Mouse (Mus musculus) thymus, postnatal 0 days (tissue): ENCODE data around the gene Snai3. TPM values are rescaled to one million over a fixed set of nuclear protein-coding genes. Genes with fewer than 3 reads are reported as not detected.

Source experiments
- DNase-seq: peaks from one replicate; pipeline ENCODE4 v3.0.0-alpha.2; 2015; ENCODE audit warnings: low spot score
- polyA plus RNA-seq: library from polyadenylated mRNA; unstranded; fragments of >200 nt; fragmentation: Nextera tagmentation; extraction: Ambion mirVana; gene quantifications from 2 replicates; pipeline ENCODE4 v1.2.1, GENCODE M21; 2015

Snai3 gene
- polyA plus RNA-seq, 1 experiment from 2014 or later, result 37.5 TPM

GRCm38 (mm10) chr8:122459990-122460389 is 543 bp downstream of the Snai3 start:
- peak; percentile 75 for DNase-seq

- peak; percentile 76 for DNase-seq
Observed at GRCm38 (mm10) chr8:122459218-122459900, 1.2 kb downstream of the Snai3 start.

- no peak for DNase-seq
Observed at GRCm38 (mm10) chr8:122457171-122457570, 3.4 kb downstream of the Snai3 start.

GRCm38 (mm10) chr8:122454409-122454808 is 6.1 kb downstream of the Snai3 start:
- no peak for DNase-seq

GRCm38 (mm10) chr8:122452154-122452553 is 8.4 kb downstream of the Snai3 start:
- no peak for DNase-seq

- no peak for DNase-seq
Observed at GRCm38 (mm10) chr8:122451161-122451703, 9.3 kb downstream of the Snai3 start.

GRCm38 (mm10) chr8:122445203-122445602 is 15.3 kb downstream of the Snai3 start:
- DNase-seq, result peak; percentile 36

- peak; percentile 62 for DNase-seq
Observed at GRCm38 (mm10) chr8:122444058-122444748, 16.3 kb downstream of the Snai3 start.

- peak; percentile 99 for DNase-seq
Observed at GRCm38 (mm10) chr8:122443262-122444006, 17.1 kb downstream of the Snai3 start, which contains the start of gene Mvd. Gene Mvd (minus strand): TSS chr8:122443422.

GRCm38 (mm10) chr8:122442781-122443180 is 17.8 kb downstream of the Snai3 start:
- no peak for DNase-seq

- no peak for DNase-seq
Observed at GRCm38 (mm10) chr8:122442356-122442755, 18.2 kb downstream of the Snai3 start.

- DNase-seq, result no peak
Observed at GRCm38 (mm10) chr8:122441326-122441725, 19.2 kb downstream of the Snai3 start.

GRCm38 (mm10) chr8:122439336-122439735 is 21.2 kb downstream of the Snai3 start:
- DNase-seq, result no peak

- peak; percentile 55 for DNase-seq
Observed at GRCm38 (mm10) chr8:122437708-122438331, 22.7 kb downstream of the Snai3 start.

- no peak for DNase-seq
Observed at GRCm38 (mm10) chr8:122436586-122437125, 23.9 kb downstream of the Snai3 start.

GRCm38 (mm10) chr8:122436146-122436545 is 24.4 kb downstream of the Snai3 start:
- DNase-seq, result peak; percentile 60

- DNase-seq, result no peak
Observed at GRCm38 (mm10) chr8:122435375-122435774, 25.2 kb downstream of the Snai3 start.

GRCm38 (mm10) chr8:122433269-122433905 is 27.1 kb downstream of the Snai3 start:
- no peak for DNase-seq

- DNase-seq, result peak; percentile 82
Observed at GRCm38 (mm10) chr8:122432443-122433268, 27.9 kb downstream of the Snai3 start, which contains the start of gene Cyba. Gene Cyba (minus strand): TSS chr8:122432930.
